Mouse (Mus musculus) neural tube, embryonic 15.5 days (tissue): ENCODE results near the gene Glis2. TPM values are rescaled to one million over a fixed set of nuclear protein-coding genes. Genes with fewer than 3 reads are reported as not detected.

ENCODE experiments used
- ATAC-seq: fragments of 200-750 bp; cut with Nextera tagmentation; 2 replicates; pipeline ENCODE4 v1.8.0; 2017; ENCODE audit warnings: mild to moderate bottlenecking, moderate TSS enrichment, moderate library complexity; ENCODE audit not compliant: low FRiP score
- H3K27ac ChIP-seq: fragments of 300-500 bp; sonication (generic); replicated peaks from 2 replicates; pipeline ENCODE4 v1.5.1; 2015; ENCODE audit warnings: mild to moderate bottlenecking, inconsistent platforms
- H3K27me3 ChIP-seq: fragments of 300-500 bp; sonication (generic); replicated peaks from 2 replicates; pipeline ENCODE4 v1.6.1; 2015; ENCODE audit warnings: inconsistent platforms
- H3K36me3 ChIP-seq: fragments of 300-500 bp; sonication (generic); 2 replicates; pipeline ENCODE4 v1.6.1; 2015; ENCODE audit warnings: inconsistent platforms
- H3K4me1 ChIP-seq: fragments of 300-500 bp; sonication (generic); 2 replicates; pipeline ENCODE4 v1.6.1; 2015; ENCODE audit warnings: inconsistent platforms
- H3K4me2 ChIP-seq: fragments of 300-500 bp; sonication (generic); 2 replicates; pipeline ENCODE4 v1.6.1; 2015; ENCODE audit warnings: inconsistent platforms, mild to moderate bottlenecking, moderate library complexity
- H3K4me3 ChIP-seq: fragments of 300-500 bp; sonication (generic); replicated peaks from 2 replicates; pipeline ENCODE4 v1.5.1; 2015; ENCODE audit warnings: mild to moderate bottlenecking, inconsistent platforms
- H3K9ac ChIP-seq: fragments of 300-500 bp; sonication (generic); replicated peaks from 2 replicates; pipeline ENCODE4 v1.6.1; 2015; ENCODE audit warnings: mild to moderate bottlenecking, inconsistent platforms
- H3K9me3 ChIP-seq: fragments of 300-500 bp; sonication (generic); replicated peaks from 2 replicates; pipeline ENCODE4 v1.6.1; 2016; ENCODE audit warnings: inconsistent platforms
- WGBS: fragments of 180-500 bp; shearing (Covaris S2); methylation state at CpG from one replicate; pipeline ENCODE4 v1.1.7; 2015; ENCODE audit warnings: mixed read lengths; 5-methylcytosine and 5-hydroxymethylcytosine counted together
- polyA plus RNA-seq: library from polyadenylated mRNA; unstranded; fragments of >200 nt; fragmentation: Nextera tagmentation; extraction: Ambion mirVana; gene quantifications from 2 replicates; pipeline ENCODE4 v1.2.1, GENCODE M21; 2015

Gene Glis2
- polyA plus RNA-seq, 1 experiment from 2014 or later: 18.7 TPM

DNA sequence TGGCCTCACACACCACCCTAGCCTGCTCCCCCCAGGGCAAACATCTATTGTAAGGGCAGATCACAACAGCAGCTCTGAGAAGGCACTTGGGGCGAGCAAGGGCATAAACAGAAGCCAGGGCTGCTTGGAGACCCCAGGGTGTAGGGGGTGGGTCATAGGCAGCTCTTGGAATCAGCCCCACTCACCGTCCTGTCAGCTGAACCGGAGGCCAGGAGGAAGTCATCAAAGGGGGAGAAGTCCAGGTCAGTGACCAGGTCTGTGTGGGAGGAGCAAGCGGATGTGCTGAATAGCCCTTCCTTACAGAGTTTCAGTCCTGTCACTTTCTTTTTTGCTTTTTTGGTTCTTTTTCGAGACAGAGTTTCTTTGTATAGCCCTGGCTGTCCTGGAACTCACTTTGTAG lies 75.8 kb downstream of the Glis2 start:
- ATAC-seq: no peak
- H3K36me3 ChIP-seq: peaks cover 55% of the 10 kb centered on the region

GRCm38 (mm10) chr16:4674091-4674490 lies 79.6 kb downstream of the Glis2 start:
- Histone ChIP-seq H3K9ac (no peak overlapping the region), H3K4me2 (no peak overlapping the region), H3K4me1 (peaks cover 14% of the 10 kb centered on the region), H3K27me3 (no peaks in the 10 kb centered on the region), H3K4me3 (no peak overlapping the region), H3K36me3 (peaks cover 40% of the 10 kb centered on the region), H3K27ac (no peak overlapping the region), H3K9me3 (no peaks in the 10 kb centered on the region)
- WGBS: 83% methylated on average over 4 of the region's 4 CpGs
- ATAC-seq: no peak

More for the DNA sequence above, 75.8 kb downstream of the Glis2 start:
- H3K4me2 ChIP-seq: no peak overlapping the region
- H3K4me1 ChIP-seq: no peaks in the 10 kb centered on the region
- no peaks in the 10 kb centered on the region for H3K27me3 ChIP-seq
- no peak overlapping the region for H3K4me3 ChIP-seq
- no peaks in the 10 kb centered on the region for H3K9me3 ChIP-seq
- WGBS: 83% methylated on average over 5 of the region's 5 CpGs
- H3K9ac ChIP-seq: no peak overlapping the region
- no peak overlapping the region for H3K27ac ChIP-seq

Other genes with a start within 250 kb of the Glis2 start
- 4.0 and 5.0 TPM in 2 replicates for gene Adcy9, start 174.2 kb upstream of the Glis2 start, polyA plus RNA-seq
- gene Srl, start 52.9 kb upstream of the Glis2 start, polyA plus RNA-seq: 22.4 and 26.3 TPM in 2 replicates
- 8.6 and 12.3 TPM in 2 replicates for gene Tfap4, start 34.9 kb upstream of the Glis2 start, polyA plus RNA-seq
- gene Pam16, start 30.3 kb downstream of the Glis2 start, polyA plus RNA-seq: 150 and 179 TPM in 2 replicates
- 7.1 and 8.8 TPM in 2 replicates for gene Vasn, start 45.2 kb downstream of the Glis2 start, polyA plus RNA-seq
- 68.6 and 71.0 TPM in 2 replicates for gene Dnaja3, start 45.3 kb downstream of the Glis2 start, polyA plus RNA-seq
- gene Coro7, start 85.1 kb downstream of the Glis2 start, polyA plus RNA-seq: 31.4 and 35.5 TPM in 2 replicates
- gene Nmral1, start 124.6 kb downstream of the Glis2 start, polyA plus RNA-seq: 50.8 and 51.4 TPM in 2 replicates
- gene Hmox2, start 131.6 kb downstream of the Glis2 start, polyA plus RNA-seq: 119 and 120 TPM in 2 replicates
- gene Cdip1, start 195.6 kb downstream of the Glis2 start, polyA plus RNA-seq: 130 and 137 TPM in 2 replicates
- gene 4930562C15Rik, start 240.7 kb downstream of the Glis2 start, polyA plus RNA-seq: 0.54 and 0.60 TPM in 2 replicates